Mouse (Mus musculus) CH12.LX (cell line): Measurements from ENCODE around the gene Nek9. TPM values are rescaled to one million over a fixed set of nuclear protein-coding genes. Genes with fewer than 3 reads are reported as not detected.

Source experiments
- DNase-seq: peaks from one replicate; pipeline ENCODE4 v3.0.0-alpha.2; 2013; ENCODE audit errors: extremely low read depth
- H3K27ac ChIP-seq: 2 replicates; pipeline ENCODE4 v1.5.1; 2012; ENCODE audit warnings: low read depth, mild to moderate bottlenecking, control low read depth, moderate library complexity; ENCODE audit not compliant: insufficient read depth
- H3K27me3 ChIP-seq: replicated peaks from 2 replicates; pipeline ENCODE3; 2012; ENCODE audit warnings: inconsistent platforms
- H3K36me3 ChIP-seq, 2 experiments: replicated peaks in 1 of 2; 2 replicates each; pipeline versions ENCODE3 to v1.6.1; 2012; ENCODE audit warnings: inconsistent platforms in 1 of 2, low read length in 1 of 2, mild to moderate bottlenecking in 1 of 2, mixed read lengths in 1 of 2, moderate library complexity in 1 of 2; ENCODE audit not compliant: control insufficient read depth in 1 of 2, insufficient read depth in 1 of 2
- H3K4me1 ChIP-seq, 2 experiments: 2 replicates each; pipeline ENCODE4 v1.6.1; 2012; ENCODE audit warnings: inconsistent platforms in 1 of 2, moderate library complexity in 1 of 2; ENCODE audit not compliant: insufficient read depth in 2 of 2, control insufficient read depth in 1 of 2
- H3K4me2 ChIP-seq: 2 replicates; pipeline ENCODE4 v1.6.1; 2012; ENCODE audit warnings: low read depth, mild to moderate bottlenecking, control low read depth; ENCODE audit not compliant: poor library complexity, insufficient read depth, severe bottlenecking
- H3K4me3 ChIP-seq, 3 experiments: fragments of 150-350 bp in 1 of 3; sonication (generic) in 1 of 3; replicated peaks in 1 of 3; 2 replicates each; pipeline versions ENCODE3 to v1.5.1; 2011 to 2012; ENCODE audit warnings: low read depth in 2 of 3, low read length in 2 of 3, mild to moderate bottlenecking in 2 of 3, moderate library complexity in 2 of 3, control low read depth in 1 of 3, improper control_type of control experiment in 1 of 3, inconsistent platforms in 1 of 3, mixed read lengths in 1 of 3; ENCODE audit not compliant: poor library complexity in 1 of 3
- H3K79me2 ChIP-seq: replicated peaks from 2 replicates; pipeline ENCODE4 v1.6.1; 2012; ENCODE audit warnings: mild to moderate bottlenecking, moderate library complexity; ENCODE audit not compliant: control insufficient read depth, poor library complexity, insufficient read depth, severe bottlenecking; ENCODE audit errors: extremely low read depth
- H3K9ac ChIP-seq: 2 replicates; pipeline ENCODE4 v1.6.1; 2012; ENCODE audit warnings: low read depth, mild to moderate bottlenecking, control low read depth, moderate library complexity; ENCODE audit not compliant: insufficient read depth
- H3K9me3 ChIP-seq: replicated peaks from 2 replicates; pipeline ENCODE3; 2012; ENCODE audit warnings: low read length, inconsistent platforms, mixed read lengths
- BHLHE40 ChIP-seq: IDR thresholded peaks from 2 replicates; pipeline ENCODE4 v1.6.1; 2011; ENCODE audit warnings: mild to moderate bottlenecking, low read depth, low read length, improper control_type of control experiment
- CHD2 ChIP-seq: IDR thresholded peaks from 2 replicates; pipeline ENCODE4 v1.6.1; 2011; ENCODE audit warnings: low read length, improper control_type of control experiment
- CTCF ChIP-seq, 2 experiments: IDR thresholded peaks in 1 of 2; conservative IDR thresholded peaks in 1 of 2; 2 replicates each; pipeline ENCODE4 v1.5.1; 2011 to 2012; ENCODE audit warnings: low read depth in 2 of 2, low read length in 2 of 2, improper control_type of control experiment in 1 of 2, inconsistent platforms in 1 of 2, mild to moderate bottlenecking in 1 of 2, moderate library complexity in 1 of 2
- E2F4 ChIP-seq: IDR thresholded peaks from 2 replicates; pipeline ENCODE4 v1.6.1; 2011; ENCODE audit warnings: low read depth, low read length, improper control_type of control experiment; ENCODE audit not compliant: insufficient replicate concordance
- EP300 ChIP-seq: IDR thresholded peaks from 2 replicates; pipeline ENCODE4 v1.6.1; 2011; ENCODE audit warnings: low read length, improper control_type of control experiment
- HCFC1 ChIP-seq: IDR thresholded peaks from 2 replicates; pipeline ENCODE4 v1.6.1; 2012; ENCODE audit warnings: low read depth, mild to moderate bottlenecking, inconsistent platforms, low read length, improper control_type of control experiment
- JUND ChIP-seq: conservative IDR thresholded peaks from 2 replicates; pipeline ENCODE4 v1.6.1; 2011; ENCODE audit warnings: low read depth, low read length, improper control_type of control experiment
- KAT2A ChIP-seq: IDR thresholded peaks from 2 replicates; pipeline ENCODE4 v1.6.1; 2012; ENCODE audit warnings: low read length, improper control_type of control experiment, inconsistent platforms; ENCODE audit not compliant: insufficient replicate concordance
- MAFK ChIP-seq: IDR thresholded peaks from 2 replicates; pipeline ENCODE4 v1.6.1; 2011; ENCODE audit warnings: low read length, improper control_type of control experiment; ENCODE audit not compliant: insufficient replicate concordance
- MAX ChIP-seq: IDR thresholded peaks from 2 replicates; pipeline ENCODE4 v1.6.1; 2011; ENCODE audit warnings: low read length, improper control_type of control experiment
- MAZ ChIP-seq: IDR thresholded peaks from 2 replicates; pipeline ENCODE4 v1.6.1; 2012; ENCODE audit warnings: low read depth, mild to moderate bottlenecking, inconsistent platforms, low read length, improper control_type of control experiment, moderate library complexity
- MEF2A ChIP-seq: IDR thresholded peaks from 2 replicates; pipeline ENCODE4 v1.6.1; 2014; ENCODE audit warnings: low read depth, mild to moderate bottlenecking, inconsistent platforms, low read length, improper control_type of control experiment, borderline replicate concordance
- NELFE ChIP-seq: IDR thresholded peaks from 2 replicates; pipeline ENCODE4 v1.6.1; 2011; ENCODE audit warnings: low read depth, low read length, improper control_type of control experiment
- NRF1 ChIP-seq: IDR thresholded peaks from 2 replicates; pipeline ENCODE4 v1.6.1; 2014; ENCODE audit warnings: low read depth, mild to moderate bottlenecking, inconsistent platforms, low read length, improper control_type of control experiment, moderate library complexity
- PAX5 ChIP-seq: IDR thresholded peaks from 2 replicates; pipeline ENCODE4 v1.6.1; 2012; ENCODE audit warnings: low read length, inconsistent platforms, mixed read lengths
- RCOR1 ChIP-seq: conservative IDR thresholded peaks from 2 replicates; pipeline ENCODE4 v1.6.1; 2012; ENCODE audit warnings: low read depth, mild to moderate bottlenecking, inconsistent platforms, low read length, improper control_type of control experiment
- SIN3A ChIP-seq: IDR thresholded peaks from 2 replicates; pipeline ENCODE4 v1.6.1; 2012; ENCODE audit warnings: low read length, improper control_type of control experiment, inconsistent platforms
- TBP ChIP-seq: conservative IDR thresholded peaks from 2 replicates; pipeline ENCODE4 v1.6.1; 2011; ENCODE audit warnings: low read depth, low read length, improper control_type of control experiment
- UBTF ChIP-seq: IDR thresholded peaks from 2 replicates; pipeline ENCODE4 v1.6.1; 2012; ENCODE audit warnings: low read depth, mild to moderate bottlenecking, inconsistent platforms, low read length, improper control_type of control experiment, moderate library complexity
- USF1 ChIP-seq: IDR thresholded peaks from 2 replicates; pipeline ENCODE4 v1.6.1; 2014; ENCODE audit warnings: low read depth, mild to moderate bottlenecking, inconsistent platforms, low read length, improper control_type of control experiment
- ZNF384 ChIP-seq: IDR thresholded peaks from 2 replicates; pipeline ENCODE4 v1.6.1; 2012; ENCODE audit warnings: low read depth, low read length, improper control_type of control experiment, inconsistent platforms
- dilution Hi-C: fragments of 300-500 bp; cut with MboI; formaldehyde crosslinking; loops from 2 replicates; pipeline ENCODE4 v1.14.3; 2020; ENCODE audit warnings: low sequenced_read_pairs; ENCODE audit not compliant: extremely low pct_unique_long_range_greater_than_20kb, extremely low pct_ligation_motif_present
- in situ Hi-C: fragments of 300-500 bp; cut with MboI; formaldehyde crosslinking; loops from 3 replicates; pipeline ENCODE4 v1.14.3; 2019; ENCODE audit warnings: low sequenced_read_pairs, low pct_ligation_motif_present, low pct_unique_long_range_greater_than_20kb, mixed read lengths
- polyA plus RNA-seq: library from polyadenylated mRNA; unstranded; fragments of >175 nt; gene quantifications from 2 replicates; pipeline ENCODE4 v1.2.1, GENCODE M21; 2012; ENCODE audit warnings: low read depth; ENCODE audit not compliant: insufficient read length
- total RNA-seq, 2 experiments: library from RNA; depleted of rRNA; stranded (reverse); fragments of 300-350 nt in 1 of 2; fragments of >200 nt in 1 of 2; gene quantifications; 2 replicates each; pipeline ENCODE4 v1.2.3; 2012 to 2014

Nek9 gene
- total and polyA plus RNA-seq, 3 experiments = 15.6 to 30.9 (median 27.4) TPM

DNA sequence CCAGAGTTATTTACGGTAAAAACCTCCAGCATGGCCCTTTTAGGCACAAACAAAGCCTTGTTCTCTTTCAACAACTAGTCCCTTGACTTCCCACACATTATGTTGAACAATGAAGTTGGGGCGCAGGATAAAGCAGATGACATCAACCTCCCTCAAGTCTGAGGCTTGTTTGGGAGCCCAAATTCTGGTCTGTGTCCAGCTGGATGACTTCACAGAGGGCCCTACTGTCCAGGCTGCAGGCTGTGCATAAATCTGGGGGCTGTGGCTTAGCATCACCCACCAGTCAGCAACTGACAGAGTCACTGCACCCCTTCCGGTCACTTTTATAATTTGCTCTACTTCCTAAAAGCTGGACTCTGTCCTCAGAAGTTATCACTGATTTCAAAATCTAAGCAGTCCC, 27.1 kb upstream of the Nek9 start:
- TF ChIP-seq USF1 (no peak), CHD2 (no peak), SIN3A (no peak), HCFC1 (no peak), NRF1 (no peak), PAX5 (no peak)
- H3K4me1 ChIP-seq = peaks cover 0 to 56% of the 10 kb centered on the region in 2 experiments; a peak in 3 of 4 replicates
- H3K27ac ChIP-seq = no peak overlapping the region

DNA sequence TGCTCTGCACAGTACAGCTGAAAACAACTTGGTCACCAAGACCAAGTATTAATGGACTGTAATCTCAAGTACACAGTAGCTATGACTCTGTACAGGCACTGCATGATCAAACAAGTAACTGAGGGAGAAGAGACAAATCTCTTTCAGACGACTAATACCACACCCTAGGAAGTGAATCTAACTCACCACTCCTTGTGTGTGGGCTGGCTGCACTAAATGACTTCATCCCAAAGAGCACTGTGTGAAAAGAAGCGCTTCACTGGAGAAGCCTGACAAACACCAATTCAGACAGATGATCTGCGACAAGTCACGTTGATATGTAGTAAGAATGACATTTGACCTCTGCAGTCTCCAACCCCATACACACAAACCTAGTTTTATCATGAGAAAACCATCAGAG, 23.3 kb upstream of the Nek9 start:
- H3K36me3 ChIP-seq = peaks cover 2 to 54% of the 10 kb centered on the region in 2 experiments
- H3K27ac ChIP-seq = no peak overlapping the region
- no peak overlapping the region for H3K9ac ChIP-seq
- no peak overlapping the region for H3K4me2 ChIP-seq
- no peak for TF ChIP-seq UBTF
- no peak for TF ChIP-seq BHLHE40
- no peak for TF ChIP-seq MAX
- TF ChIP-seq TBP = no peak
- TF ChIP-seq CTCF (conservative IDR thresholded peaks at IDR 0.05 in 1 of 2, IDR thresholded peaks at IDR 0.05 in 1 of 2; ENCODE audit: low read depth in 2 of 2, low read length in 2 of 2) = no peak
- no peak for TF ChIP-seq MAZ
- no peak for TF ChIP-seq MEF2A
- TF ChIP-seq PAX5 = no peak
- TF ChIP-seq E2F4 = no peak
- no peak overlapping the region for H3K4me3 ChIP-seq
- no peaks in the 10 kb centered on the region for H3K9me3 ChIP-seq
- DNase-seq = no peak
- H3K79me2 ChIP-seq = peaks cover 79% of the 10 kb centered on the region
- dilution Hi-C loops = no loop called here
- in situ Hi-C loops = no loop called here
- H3K4me1 ChIP-seq = peaks cover 0 to 33% of the 10 kb centered on the region in 2 experiments; a peak in 1 of 4 replicates
- no peaks in the 10 kb centered on the region for H3K27me3 ChIP-seq

More for the DNA sequence above, 27.1 kb upstream of the Nek9 start:
- in situ Hi-C loops (no loop called here), dilution Hi-C loops (no loop called here)
- H3K79me2 ChIP-seq = peaks cover 93% of the 10 kb centered on the region
- no peak for DNase-seq
- H3K9me3 ChIP-seq = no peaks in the 10 kb centered on the region
- no peak overlapping the region for H3K4me2 ChIP-seq
- peaks cover 2 to 50% of the 10 kb centered on the region in 2 experiments for H3K36me3 ChIP-seq
- no peak overlapping the region for H3K9ac ChIP-seq
- no peak overlapping the region for H3K4me3 ChIP-seq
- no peaks in the 10 kb centered on the region for H3K27me3 ChIP-seq

DNA sequence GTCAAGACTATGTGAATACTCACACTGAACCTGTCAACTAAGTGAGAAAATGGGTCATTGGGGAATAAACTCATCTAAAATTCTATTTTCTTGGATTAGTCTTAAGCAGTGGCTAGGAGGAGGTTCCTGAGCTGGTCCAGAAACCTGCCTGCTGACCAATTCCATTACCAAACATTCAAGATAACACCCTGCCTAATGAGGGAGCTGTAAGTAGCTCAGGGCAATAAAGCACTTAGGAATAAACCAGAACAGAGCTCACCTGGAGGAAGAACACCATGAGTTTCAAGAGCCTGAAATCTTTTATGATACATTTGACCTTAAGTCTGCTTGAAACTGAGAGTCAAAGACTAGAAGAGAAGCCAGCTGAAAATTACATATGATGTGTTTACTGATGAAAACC, 22.4 kb upstream of the Nek9 start:
- H3K27ac ChIP-seq = no peak overlapping the region
- in situ Hi-C loops = no loop called here
- no peak for TF ChIP-seq JUND
- no peak for TF ChIP-seq CTCF (conservative IDR thresholded peaks at IDR 0.05 in 1 of 2, IDR thresholded peaks at IDR 0.05 in 1 of 2; ENCODE audit: low read depth in 2 of 2, low read length in 2 of 2)
- no peak for TF ChIP-seq EP300
- no peak for TF ChIP-seq CHD2
- no peak for TF ChIP-seq NELFE
- no peak for TF ChIP-seq MAFK
- no peak for TF ChIP-seq KAT2A
- TF ChIP-seq RCOR1 = no peak
- no peak for TF ChIP-seq ZNF384
- TF ChIP-seq, all 38 proteins: peak for 0
- no peaks in the 10 kb centered on the region for H3K9me3 ChIP-seq
- H3K36me3 ChIP-seq = peaks cover 2 to 51% of the 10 kb centered on the region in 2 experiments
- no peak overlapping the region for H3K9ac ChIP-seq
- H3K4me3 ChIP-seq = no peak overlapping the region
- dilution Hi-C loops = no loop called here
- H3K79me2 ChIP-seq = peaks cover 74% of the 10 kb centered on the region
- no peaks in the 10 kb centered on the region for H3K27me3 ChIP-seq
- H3K4me2 ChIP-seq = no peak overlapping the region
- H3K4me1 ChIP-seq = peaks cover 0 to 27% of the 10 kb centered on the region in 2 experiments; a peak in 1 of 4 replicates
- no peak for DNase-seq
